Mouse (Mus musculus) hindbrain, embryonic 11.5 days (tissue): ENCODE results near the gene Fam187a. TPM values are rescaled to one million over a fixed set of nuclear protein-coding genes. Genes with fewer than 3 reads are reported as not detected.

Experiments
- ATAC-seq: fragments of 200-750 bp; cut with Nextera tagmentation; 2 replicates; pipeline ENCODE4 v1.8.0; 2017; ENCODE audit warnings: mild to moderate bottlenecking, moderate TSS enrichment, moderate library complexity; ENCODE audit not compliant: low FRiP score
- DNase-seq: peaks from one replicate; pipeline ENCODE4 v3.0.0-alpha.2; 2015; ENCODE audit warnings: low spot score
- H3K27ac ChIP-seq: fragments of 300-500 bp; sonication (generic); 2 replicates; pipeline ENCODE4 v1.5.1; 2014; ENCODE audit warnings: mild to moderate bottlenecking, low read depth, low read length
- H3K27me3 ChIP-seq: fragments of 300-500 bp; sonication (generic); 2 replicates; pipeline ENCODE4 v1.6.1; 2014; ENCODE audit warnings: mild to moderate bottlenecking, low read length, moderate library complexity, mixed read lengths; ENCODE audit not compliant: control insufficient read depth, insufficient read depth
- H3K36me3 ChIP-seq: fragments of 300-500 bp; sonication (generic); 2 replicates; pipeline ENCODE4 v1.6.1; 2014; ENCODE audit warnings: mild to moderate bottlenecking, low read length, moderate library complexity, mixed read lengths; ENCODE audit not compliant: control insufficient read depth, insufficient read depth
- H3K4me1 ChIP-seq: fragments of 300-500 bp; sonication (generic); replicated peaks from 2 replicates; pipeline ENCODE4 v1.6.1; 2014; ENCODE audit warnings: low read length, mixed read lengths; ENCODE audit not compliant: control insufficient read depth, insufficient read depth
- H3K4me2 ChIP-seq: fragments of 300-500 bp; sonication (generic); replicated peaks from 2 replicates; pipeline ENCODE4 v1.6.1; 2014; ENCODE audit warnings: mild to moderate bottlenecking, low read depth, low read length
- H3K4me3 ChIP-seq: fragments of 300-500 bp; sonication (generic); 2 replicates; pipeline ENCODE4 v1.5.1; 2014; ENCODE audit warnings: low read depth, low read length
- H3K9ac ChIP-seq: fragments of 300-500 bp; sonication (generic); 2 replicates; pipeline ENCODE4 v1.6.1; 2014; ENCODE audit warnings: low read depth, low read length
- H3K9me3 ChIP-seq: fragments of 300-500 bp; sonication (generic); 2 replicates; pipeline ENCODE4 v1.6.1; 2016; ENCODE audit warnings: low read length; ENCODE audit not compliant: control insufficient read depth
- WGBS: fragments of 180-500 bp; shearing (Covaris S2); extraction: QIAGEN DNeasy Blood & Tissue Kit; methylation state at CpG from one replicate; pipeline ENCODE4 v1.1.7; 2014; 5-methylcytosine and 5-hydroxymethylcytosine counted together
- polyA plus RNA-seq: library from polyadenylated mRNA; unstranded; fragments of >200 nt; fragmentation: Nextera tagmentation; extraction: Ambion mirVana; gene quantifications from 2 replicates; pipeline ENCODE4 v1.2.1, GENCODE M21; 2014

Gene Fam187a
- polyA plus RNA-seq, 1 experiment from 2014 or later, result not detected

DNA sequence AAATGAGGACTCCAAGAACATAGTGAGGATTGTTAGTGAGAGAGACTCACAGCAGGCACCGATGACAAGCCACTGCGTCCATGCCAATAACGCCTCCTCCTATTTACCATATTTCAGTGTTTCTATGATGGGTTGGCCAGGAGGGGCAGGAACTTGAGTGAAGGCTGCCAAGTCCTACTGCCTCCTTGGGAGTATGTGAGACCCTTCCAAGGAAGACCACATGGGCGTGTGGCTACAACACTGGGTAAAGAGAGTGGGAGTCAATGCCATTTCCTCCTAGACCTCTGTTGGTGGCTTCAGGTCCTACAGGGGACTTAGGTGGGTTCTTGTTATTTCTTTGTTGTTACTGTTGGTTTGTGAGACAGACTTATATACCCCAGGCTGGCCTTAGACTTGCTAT is 16.2 kb downstream of the Fam187a start:
- 59% methylated on average over 4 of the region's 4 CpGs for WGBS
- Histone ChIP-seq H3K27ac (no peak overlapping the region), H3K4me3 (no peak overlapping the region), H3K9me3 (no peaks in the 10 kb centered on the region), H3K4me1 (no peaks in the 10 kb centered on the region), H3K27me3 (peaks cover 2% of the 10 kb centered on the region; the same call in 1 of the 2 replicates), H3K4me2 (no peak overlapping the region), H3K9ac (no peak overlapping the region), H3K36me3 (no peaks in the 10 kb centered on the region)
- no peak for DNase-seq
- ATAC-seq, result no peak

DNA sequence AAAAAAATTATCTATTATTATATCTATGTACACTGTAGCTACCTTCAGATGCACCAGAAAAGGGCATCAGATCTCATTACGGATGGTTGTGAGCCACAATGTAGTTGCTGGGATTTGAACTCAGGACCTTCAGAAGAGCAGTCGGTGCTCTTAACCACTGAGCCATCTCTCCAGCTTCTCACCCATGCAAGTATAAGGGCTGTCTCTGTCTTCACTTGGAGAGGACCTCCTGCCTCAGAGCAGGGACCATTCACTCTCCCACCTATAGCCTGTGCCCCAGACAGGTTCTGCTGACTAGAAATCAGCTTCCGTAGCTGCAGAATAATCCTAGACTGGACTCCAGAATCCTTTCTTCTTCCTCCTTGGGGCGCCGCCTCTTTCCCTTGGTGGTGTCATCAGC is 17.1 kb downstream of the Fam187a start:
- no peak overlapping the region for H3K9ac ChIP-seq
- no peaks in the 10 kb centered on the region for H3K4me1 ChIP-seq
- H3K36me3 ChIP-seq, result no peaks in the 10 kb centered on the region
- ATAC-seq (no peak), DNase-seq (no peak)
- H3K4me2 ChIP-seq, result no peak overlapping the region
- no peak overlapping the region for H3K4me3 ChIP-seq
- H3K27me3 ChIP-seq, result no peaks in the 10 kb centered on the region
- no peaks in the 10 kb centered on the region for H3K9me3 ChIP-seq
- H3K27ac ChIP-seq, result no peak overlapping the region
- WGBS, result 81% methylated on average over 5 of the region's 5 CpGs

DNA sequence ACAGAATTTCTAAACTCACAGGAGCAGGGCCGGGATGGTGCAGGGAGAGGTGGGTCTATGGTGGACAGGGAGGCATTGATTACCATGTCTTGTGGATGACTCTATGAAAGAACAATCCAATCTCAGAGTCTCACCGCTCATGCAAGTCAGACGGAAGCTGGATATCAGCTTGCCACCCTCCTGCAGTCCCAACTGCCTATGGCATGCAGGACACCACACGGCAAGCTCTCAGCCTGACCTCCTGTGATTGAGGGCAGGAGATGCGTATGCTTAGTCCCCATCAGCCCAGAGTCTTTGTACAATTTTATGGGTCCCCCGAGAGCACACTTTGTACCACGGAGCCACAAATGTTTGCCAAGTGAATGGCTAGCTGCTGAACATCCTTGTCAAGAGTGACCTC is 18.7 kb downstream of the Fam187a start:
- Histone ChIP-seq H3K9ac (no peak overlapping the region), H3K27ac (no peak overlapping the region)
- no peak for DNase-seq

DNA sequence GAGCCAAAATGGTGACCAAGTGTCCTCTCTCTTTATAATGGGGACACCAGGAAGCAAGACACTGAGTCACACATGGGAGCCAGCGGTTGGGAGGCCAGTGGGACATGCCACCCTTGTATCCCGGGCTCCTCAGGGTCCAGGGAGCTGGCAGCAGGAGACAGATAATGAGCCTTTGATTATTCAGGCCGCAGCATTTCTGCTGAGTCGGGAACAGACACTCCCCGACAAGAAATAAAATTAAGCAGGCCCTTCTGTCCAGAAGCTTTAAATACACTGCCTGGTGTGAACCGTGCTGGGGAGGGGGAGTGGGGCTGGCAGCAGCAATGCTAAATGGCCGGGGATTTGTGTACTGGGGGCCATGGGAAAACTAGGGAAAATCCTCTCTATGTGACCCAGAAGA is 26.4 kb downstream of the Fam187a start:
- Histone ChIP-seq H3K36me3 (peaks cover 16% of the 10 kb centered on the region), H3K27me3 (no peaks in the 10 kb centered on the region), H3K4me1 (no peaks in the 10 kb centered on the region), H3K4me3 (no peak overlapping the region), H3K4me2 (no peak overlapping the region), H3K27ac (no peak overlapping the region), H3K9me3 (no peaks in the 10 kb centered on the region), H3K9ac (no peak overlapping the region)
- ATAC-seq, result no peak
- WGBS, result 82% methylated on average over 7 of the region's 7 CpGs
- no peak for DNase-seq

More for the DNA sequence above, 18.7 kb downstream of the Fam187a start:
- Histone ChIP-seq H3K27me3 (no peaks in the 10 kb centered on the region), H3K4me2 (no peak overlapping the region), H3K4me3 (no peak overlapping the region), H3K4me1 (no peaks in the 10 kb centered on the region), H3K36me3 (no peaks in the 10 kb centered on the region), H3K9me3 (no peaks in the 10 kb centered on the region)
- ATAC-seq, result no peak
- 79% methylated on average over 7 of the region's 7 CpGs for WGBS

DNA sequence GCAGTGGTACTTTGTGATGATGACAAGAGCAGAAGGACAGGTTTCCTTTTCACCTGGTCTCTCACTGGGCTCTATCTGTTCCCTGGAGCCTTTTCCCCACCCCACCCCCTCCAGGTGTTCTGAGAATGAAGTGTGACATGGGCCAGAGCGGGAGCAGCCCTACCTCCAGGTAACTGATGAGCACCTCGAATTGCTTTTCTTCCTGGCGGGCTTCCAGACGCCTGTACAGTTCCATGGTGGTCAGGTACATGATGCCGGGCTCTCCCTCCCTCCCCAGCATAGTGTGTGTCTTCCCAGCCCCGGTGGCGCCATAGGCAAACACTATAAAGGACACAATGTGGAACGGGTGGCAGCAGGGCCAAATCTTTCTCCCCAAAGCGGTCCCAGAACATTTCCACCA is 30.4 kb downstream of the Fam187a start:
- Histone ChIP-seq H3K27me3 (no peaks in the 10 kb centered on the region), H3K27ac (no peak overlapping the region), H3K36me3 (peaks cover 13% of the 10 kb centered on the region), H3K4me2 (no peak overlapping the region), H3K9me3 (no peaks in the 10 kb centered on the region), H3K4me3 (no peak overlapping the region), H3K9ac (no peak overlapping the region), H3K4me1 (no peaks in the 10 kb centered on the region)
- ATAC-seq (no peak), DNase-seq (no peak)
- WGBS, result 93% methylated on average over 9 of the region's 9 CpGs

DNA sequence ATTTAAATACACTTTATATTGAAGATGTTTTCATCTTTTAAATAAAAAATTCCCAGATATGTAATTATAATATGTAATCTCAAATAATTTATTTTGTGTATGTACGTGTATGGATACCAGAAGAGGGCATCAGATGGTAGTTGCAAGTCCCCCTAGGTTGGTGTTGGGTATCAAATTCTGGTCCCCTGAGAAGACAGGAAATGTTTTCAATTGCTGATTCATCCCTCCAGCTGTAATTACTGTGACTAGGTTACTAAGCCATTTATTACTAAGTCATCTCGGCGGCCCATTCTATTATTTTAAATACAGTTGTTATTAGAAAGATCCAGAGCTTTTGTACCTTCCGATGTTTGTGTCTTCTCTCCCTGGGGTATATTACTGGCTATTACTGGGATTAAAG is 33.1 kb downstream of the Fam187a start:
- H3K4me1 ChIP-seq, result no peaks in the 10 kb centered on the region; the same call in 1 of the 2 replicates
- no peak overlapping the region for H3K9ac ChIP-seq
- no peak for ATAC-seq
- WGBS, result 80% methylated on average over 4 of the region's 4 CpGs
- H3K4me2 ChIP-seq, result no peak overlapping the region
- no peak overlapping the region for H3K4me3 ChIP-seq
- H3K27ac ChIP-seq, result no peak overlapping the region
- no peak for DNase-seq
- no peaks in the 10 kb centered on the region for H3K27me3 ChIP-seq
- H3K36me3 ChIP-seq, result peaks cover 13% of the 10 kb centered on the region
- H3K9me3 ChIP-seq, result no peaks in the 10 kb centered on the region

DNA sequence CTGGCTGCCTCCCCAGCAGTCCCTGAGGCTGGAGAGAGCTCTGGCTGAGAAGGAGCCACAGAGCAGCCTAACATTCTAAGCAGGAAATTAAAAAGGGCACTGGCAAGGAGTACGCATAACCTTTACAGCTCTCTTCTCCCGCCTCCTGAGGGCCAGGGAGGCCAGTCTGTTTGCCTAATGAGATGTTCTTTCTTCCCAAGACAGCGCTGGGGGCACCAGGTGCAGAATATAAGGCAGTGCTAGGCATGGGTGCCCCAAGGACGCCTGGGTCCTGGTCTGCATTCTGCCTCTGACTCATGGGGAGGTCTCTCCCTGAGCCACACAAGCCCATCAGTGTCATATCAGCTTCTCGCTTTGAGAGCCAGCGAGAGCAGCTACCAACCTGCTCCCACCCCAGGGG is 36.5 kb downstream of the Fam187a start:
- no peak overlapping the region for H3K4me2 ChIP-seq
- DNase-seq, result no peak
- H3K9me3 ChIP-seq, result no peaks in the 10 kb centered on the region
- WGBS, result 77% methylated on average over 6 of the region's 6 CpGs
- peak overlapping the region; percentile 11; the same call in 1 of the 2 replicates for H3K9ac ChIP-seq
- H3K36me3 ChIP-seq, result no peaks in the 10 kb centered on the region
- no peaks in the 10 kb centered on the region for H3K27me3 ChIP-seq
- ATAC-seq, result no peak
- peaks cover 2% of the 10 kb centered on the region; the same call in 1 of the 2 replicates for H3K4me1 ChIP-seq
- 0 out of 2 replicates have a peak overlapping the region, but pooled peaks have one; percentile 53 for H3K27ac ChIP-seq
- no peak overlapping the region for H3K4me3 ChIP-seq

DNA sequence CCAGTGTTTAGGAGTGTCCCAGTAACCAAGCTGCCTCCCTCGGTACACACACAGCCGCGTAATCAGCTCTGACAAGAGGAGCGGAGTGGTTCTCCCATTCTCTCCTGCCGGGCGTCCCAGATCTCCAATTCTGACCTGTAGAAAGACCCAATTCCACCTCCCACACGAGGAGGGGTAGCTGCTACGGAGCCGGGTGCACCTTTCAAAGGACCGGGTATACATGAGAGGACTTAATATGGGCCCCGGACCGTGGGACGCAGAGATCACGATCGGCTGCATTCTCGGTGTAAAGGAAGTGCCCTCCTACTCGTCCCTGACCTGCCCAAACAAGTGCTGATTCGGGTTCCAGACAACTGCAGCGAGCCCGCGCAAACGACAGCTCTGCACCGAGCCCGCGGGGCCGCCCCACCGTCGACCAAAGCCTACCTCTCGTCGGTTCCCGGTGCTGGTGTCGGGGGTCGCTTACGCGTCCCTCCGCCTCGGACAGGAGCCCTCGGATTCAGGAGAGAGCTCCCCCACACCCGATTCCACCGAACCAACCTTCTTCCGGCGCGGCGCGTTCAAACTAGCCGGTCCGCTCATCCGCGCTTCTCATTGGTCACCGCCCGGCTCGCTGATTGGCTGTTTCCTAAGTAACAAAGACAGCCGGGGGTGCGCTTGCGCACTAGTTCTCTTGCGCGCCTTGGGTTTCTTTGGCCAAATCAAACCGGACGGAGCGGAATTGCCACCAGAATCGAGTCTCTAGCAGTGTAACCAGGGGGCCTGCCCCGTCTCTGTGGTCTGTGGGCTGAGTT is 39.8 kb downstream of the Fam187a start, which contains the start of gene Kif18b:
Gene Kif18b, minus strand, starts transcription at position 568 of the 794 bp plus-strand sequence.
- H3K9me3 ChIP-seq, result no peaks in the 10 kb centered on the region
- ATAC-seq (peak; percentile 86), DNase-seq (peak; percentile 99)
- peak within 1 kb of the TSS; percentile 59 for H3K4me3 ChIP-seq
- H3K27ac ChIP-seq, result peak within 1 kb of the TSS; percentile 88
- H3K4me2 ChIP-seq, result peak within 1 kb of the TSS; percentile 66
- H3K27me3 ChIP-seq, result no peaks in the 10 kb centered on the region
- no peaks in the 10 kb centered on the region for H3K36me3 ChIP-seq
- under 1% methylated on average over 62 of the region's 62 CpGs for WGBS
- H3K4me1 ChIP-seq, result peaks cover 2% of the 10 kb centered on the region; the same call in 1 of the 2 replicates
- H3K9ac ChIP-seq, result peak within 1 kb of the TSS; percentile 72

DNA sequence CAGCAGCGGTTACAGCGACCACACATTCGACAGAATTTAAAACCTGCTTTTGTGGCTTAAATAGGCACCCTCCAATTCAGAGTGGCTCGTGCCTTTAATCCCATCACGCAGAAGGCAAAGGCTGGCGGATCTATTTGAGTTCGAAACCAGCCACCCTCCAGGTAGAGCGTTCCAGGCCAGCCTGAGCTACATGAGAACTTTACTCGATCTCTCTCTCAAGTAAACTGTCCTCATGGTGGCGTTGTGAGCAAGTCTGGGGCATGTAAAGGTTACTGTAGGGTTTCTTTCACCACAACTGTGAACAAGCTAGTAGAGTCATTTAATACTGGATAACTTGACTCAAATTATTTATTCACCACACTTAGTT is 40.4 kb downstream of the Fam187a start:
- no peak for DNase-seq
- ATAC-seq, result peak; percentile 12; the same call in 1 of the 2 replicates
- Histone ChIP-seq H3K4me1 (peaks cover 2% of the 10 kb centered on the region; the same call in 1 of the 2 replicates), H3K27ac (peak overlapping the region; percentile 88), H3K9ac (peak overlapping the region; percentile 52), H3K4me3 (peak overlapping the region; percentile 59), H3K9me3 (no peaks in the 10 kb centered on the region), H3K27me3 (no peaks in the 10 kb centered on the region), H3K4me2 (peak overlapping the region; percentile 66), H3K36me3 (no peaks in the 10 kb centered on the region)
- WGBS, result under 1% methylated on average over 10 of the region's 10 CpGs
